Mouse (Mus musculus) neural tube, embryonic 12.5 days (tissue): ENCODE measurements around the gene Tanc1. TPM values are rescaled to one million over a fixed set of nuclear protein-coding genes. Genes with fewer than 3 reads are reported as not detected.

Experiments used
- ATAC-seq: fragments of 200-750 bp; cut with Nextera tagmentation; 2 replicates; pipeline ENCODE4 v1.8.0; 2017; ENCODE audit warnings: low read depth, mild to moderate bottlenecking, moderate TSS enrichment, moderate library complexity; ENCODE audit not compliant: low FRiP score
- H3K27ac ChIP-seq: fragments of 300-500 bp; sonication (generic); 2 replicates; pipeline ENCODE4 v1.5.1; 2016
- H3K27me3 ChIP-seq: fragments of 300-500 bp; sonication (generic); replicated peaks from 2 replicates; pipeline ENCODE4 v1.6.1; 2016; ENCODE audit warnings: mild to moderate bottlenecking
- H3K36me3 ChIP-seq: fragments of 300-500 bp; sonication (generic); 2 replicates; pipeline ENCODE4 v1.6.1; 2016; ENCODE audit warnings: mild to moderate bottlenecking
- H3K4me1 ChIP-seq: fragments of 300-500 bp; sonication (generic); 2 replicates; pipeline ENCODE4 v1.6.1; 2016
- H3K4me2 ChIP-seq: fragments of 300-500 bp; sonication (generic); replicated peaks from 2 replicates; pipeline ENCODE4 v1.6.1; 2016; ENCODE audit warnings: mild to moderate bottlenecking
- H3K4me3 ChIP-seq: fragments of 300-500 bp; sonication (generic); 2 replicates; pipeline ENCODE4 v1.5.1; 2016
- H3K9ac ChIP-seq: fragments of 300-500 bp; sonication (generic); 2 replicates; pipeline ENCODE4 v1.6.1; 2016; ENCODE audit warnings: mild to moderate bottlenecking
- H3K9me3 ChIP-seq: fragments of 300-500 bp; sonication (generic); 2 replicates; pipeline ENCODE4 v1.6.1; 2016; ENCODE audit warnings: mild to moderate bottlenecking
- WGBS: fragments of 180-500 bp; shearing (Covaris S2); methylation state at CpG from one replicate; pipeline ENCODE4 v1.1.7; 2016; 5-methylcytosine and 5-hydroxymethylcytosine counted together
- polyA plus RNA-seq: library from polyadenylated mRNA; unstranded; fragments of >200 nt; fragmentation: Nextera tagmentation; extraction: Ambion mirVana; gene quantifications from 2 replicates; pipeline ENCODE4 v1.2.1, GENCODE M21; 2016

Tanc1 gene
- polyA plus RNA-seq, 1 experiment from 2014 or later: 15.9 TPM

DNA sequence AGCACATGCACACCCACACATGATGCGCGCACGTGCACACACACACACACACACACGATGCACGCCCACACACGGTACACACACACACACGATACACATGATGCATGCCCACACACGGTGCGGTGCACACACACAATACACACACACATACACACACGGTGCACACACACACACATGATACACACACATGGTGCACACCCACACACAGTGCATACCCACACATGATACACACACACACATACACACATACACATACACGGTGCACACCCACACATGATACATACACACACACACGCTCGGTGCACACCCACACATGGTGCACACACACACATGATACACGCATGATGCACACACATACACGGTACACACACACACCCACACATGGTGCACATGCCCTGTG is 206.8 kb downstream of the Tanc1 start:
- H3K4me1 ChIP-seq: no peaks in the 10 kb centered on the region
- no peak overlapping the region for H3K9ac ChIP-seq
- H3K27me3 ChIP-seq: no peaks in the 10 kb centered on the region
- no peak overlapping the region for H3K4me3 ChIP-seq
- no peak overlapping the region for H3K27ac ChIP-seq
- no peak overlapping the region for H3K4me2 ChIP-seq
- no peak for ATAC-seq
- peaks cover 9% of the 10 kb centered on the region for H3K36me3 ChIP-seq
- H3K9me3 ChIP-seq: no peaks in the 10 kb centered on the region
- 97% methylated on average over 15 of the region's 15 CpGs for whole genome bisulfite sequencing

DNA sequence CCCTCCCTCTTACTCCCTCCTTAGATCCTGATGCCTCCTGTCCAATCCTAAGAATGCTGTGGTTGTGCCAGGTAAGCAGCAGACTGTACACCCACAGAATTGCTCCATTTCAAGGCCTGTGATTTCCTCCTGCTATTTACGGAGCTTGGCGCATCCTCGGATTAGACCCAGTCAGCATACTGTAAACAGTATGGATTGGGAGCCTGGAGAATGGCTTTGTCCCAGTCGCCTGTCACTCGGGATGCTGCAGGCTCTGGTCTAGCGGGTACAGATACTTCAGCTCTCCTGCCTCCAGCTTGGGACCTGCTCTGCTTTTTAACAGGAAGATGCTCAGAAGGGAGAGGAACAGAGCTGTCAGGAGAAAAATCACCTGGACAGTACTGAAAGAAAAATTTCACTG is 207.6 kb downstream of the Tanc1 start:
- Histone ChIP-seq H3K36me3 (peaks cover 9% of the 10 kb centered on the region; the same call in 1 of the 2 replicates), H3K27me3 (no peaks in the 10 kb centered on the region), H3K4me3 (no peak overlapping the region), H3K4me1 (no peaks in the 10 kb centered on the region), H3K27ac (no peak overlapping the region), H3K9me3 (no peaks in the 10 kb centered on the region), H3K9ac (no peak overlapping the region), H3K4me2 (no peak overlapping the region)
- 0 out of 2 replicates have a peak, but pooled peaks have one; percentile 21 for ATAC-seq
- WGBS: 88% methylated on average over 6 of the region's 6 CpGs

DNA sequence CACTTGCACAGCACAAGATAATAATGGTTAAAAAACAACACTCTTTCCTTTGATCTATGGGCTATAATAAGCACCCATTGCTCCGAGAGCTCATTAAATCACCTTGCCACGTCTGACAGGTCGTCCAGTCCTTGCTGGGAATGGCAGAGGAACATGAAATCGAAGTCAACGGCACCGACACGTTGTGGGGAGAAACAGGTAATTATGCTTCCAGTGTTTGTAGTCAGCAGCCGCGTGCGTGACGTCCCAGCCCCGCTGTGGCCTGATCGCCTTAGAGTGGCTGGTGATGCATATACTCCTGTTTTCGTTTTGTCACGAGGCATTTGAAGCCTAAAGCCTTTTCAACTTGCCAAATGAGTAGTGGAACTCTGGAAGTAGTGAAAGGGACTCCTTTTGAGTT is 208.2 kb downstream of the Tanc1 start:
- H3K36me3 ChIP-seq: peaks cover 9% of the 10 kb centered on the region; the same call in 1 of the 2 replicates
- no peak overlapping the region for H3K27ac ChIP-seq
- H3K9me3 ChIP-seq: no peaks in the 10 kb centered on the region
- no peak for ATAC-seq
- no peak overlapping the region for H3K4me3 ChIP-seq
- H3K4me2 ChIP-seq: no peak overlapping the region
- H3K9ac ChIP-seq: no peak overlapping the region
- 81% methylated on average over 15 of the region's 15 CpGs for WGBS
- H3K4me1 ChIP-seq: no peaks in the 10 kb centered on the region; the same call in 1 of the 2 replicates
- no peaks in the 10 kb centered on the region for H3K27me3 ChIP-seq

DNA sequence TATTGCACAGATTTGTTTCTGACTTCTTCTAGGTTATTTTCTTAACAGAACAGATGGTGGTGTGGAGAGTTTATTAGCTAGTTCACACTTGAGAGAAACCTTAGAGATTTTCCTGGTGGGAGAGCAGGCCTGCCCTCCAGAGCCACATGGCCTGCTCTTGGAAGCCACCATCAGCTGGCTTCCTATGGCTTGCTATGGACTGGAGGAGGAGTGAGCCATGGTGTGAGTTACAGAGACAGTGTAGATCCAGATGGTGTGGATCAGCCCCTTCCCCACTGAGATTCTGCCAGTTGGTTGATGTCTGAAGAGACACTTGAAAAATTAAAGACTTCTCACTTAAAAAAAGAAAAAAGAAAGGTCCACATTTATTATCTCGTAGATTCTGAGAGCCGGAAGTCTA is 209.2 kb downstream of the Tanc1 start:
- Histone ChIP-seq H3K4me3 (no peak overlapping the region), H3K9me3 (no peaks in the 10 kb centered on the region), H3K4me2 (no peak overlapping the region), H3K4me1 (no peaks in the 10 kb centered on the region; the same call in 1 of the 2 replicates), H3K9ac (no peak overlapping the region), H3K27ac (no peak overlapping the region), H3K27me3 (no peaks in the 10 kb centered on the region), H3K36me3 (peaks cover 9% of the 10 kb centered on the region; the same call in 1 of the 2 replicates)
- 89% methylated on average over 2 of the region's 2 CpGs for WGBS
- ATAC-seq: no peak

DNA sequence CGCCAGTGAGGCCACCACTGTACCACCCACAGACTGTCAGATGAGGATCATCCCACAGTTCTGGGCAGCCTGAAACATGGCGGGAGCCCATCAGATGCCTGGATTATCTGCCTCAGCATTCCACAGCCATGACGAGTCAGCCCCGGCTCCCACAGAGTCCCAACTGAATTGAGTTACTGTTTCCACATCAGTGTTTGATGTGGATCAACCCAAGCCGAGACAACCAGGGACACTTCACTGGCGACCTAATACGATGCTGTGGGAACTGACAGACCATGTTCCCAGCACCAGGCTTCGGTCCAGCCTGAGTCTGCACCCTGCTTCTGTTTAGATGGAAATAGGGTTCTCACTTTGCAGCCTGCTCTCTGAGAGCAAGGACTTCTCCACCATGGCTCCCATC is 212.4 kb downstream of the Tanc1 start:
- Histone ChIP-seq H3K27me3 (no peaks in the 10 kb centered on the region), H3K4me3 (no peak overlapping the region), H3K9ac (no peak overlapping the region), H3K4me1 (peaks cover 12% of the 10 kb centered on the region), H3K36me3 (peaks cover 2% of the 10 kb centered on the region; the same call in 1 of the 2 replicates), H3K9me3 (no peaks in the 10 kb centered on the region), H3K4me2 (no peak overlapping the region), H3K27ac (no peak overlapping the region)
- ATAC-seq: no peak
- 83% methylated on average over 8 of the region's 8 CpGs for WGBS

DNA sequence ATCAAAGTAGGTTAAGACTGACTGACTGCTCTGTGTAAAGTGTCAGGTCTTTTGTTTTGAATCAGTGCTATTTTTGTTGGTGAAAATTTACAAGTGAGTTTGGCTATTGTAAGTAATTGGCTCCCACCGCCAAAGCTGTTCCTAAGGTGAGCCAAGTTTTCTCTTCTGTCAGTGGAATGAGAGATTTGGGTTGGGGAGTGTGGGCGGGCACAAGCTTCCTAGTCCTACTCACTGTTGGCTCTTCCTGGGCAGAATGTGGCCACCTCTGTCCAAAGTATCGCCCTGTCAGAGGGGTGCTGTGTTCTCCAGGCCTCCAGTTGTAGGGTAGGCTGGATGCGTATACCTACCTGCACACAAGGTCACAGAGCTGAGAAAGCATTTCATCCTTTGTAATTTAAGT is 213.5 kb downstream of the Tanc1 start:
- no peak for ATAC-seq
- H3K36me3 ChIP-seq: no peaks in the 10 kb centered on the region
- WGBS: 73% methylated on average over 4 of the region's 4 CpGs
- no peak overlapping the region for H3K9ac ChIP-seq
- no peak overlapping the region for H3K4me2 ChIP-seq
- peaks cover 23% of the 10 kb centered on the region for H3K4me1 ChIP-seq
- no peaks in the 10 kb centered on the region for H3K9me3 ChIP-seq
- no peak overlapping the region for H3K4me3 ChIP-seq
- H3K27ac ChIP-seq: no peak overlapping the region
- no peaks in the 10 kb centered on the region for H3K27me3 ChIP-seq

DNA sequence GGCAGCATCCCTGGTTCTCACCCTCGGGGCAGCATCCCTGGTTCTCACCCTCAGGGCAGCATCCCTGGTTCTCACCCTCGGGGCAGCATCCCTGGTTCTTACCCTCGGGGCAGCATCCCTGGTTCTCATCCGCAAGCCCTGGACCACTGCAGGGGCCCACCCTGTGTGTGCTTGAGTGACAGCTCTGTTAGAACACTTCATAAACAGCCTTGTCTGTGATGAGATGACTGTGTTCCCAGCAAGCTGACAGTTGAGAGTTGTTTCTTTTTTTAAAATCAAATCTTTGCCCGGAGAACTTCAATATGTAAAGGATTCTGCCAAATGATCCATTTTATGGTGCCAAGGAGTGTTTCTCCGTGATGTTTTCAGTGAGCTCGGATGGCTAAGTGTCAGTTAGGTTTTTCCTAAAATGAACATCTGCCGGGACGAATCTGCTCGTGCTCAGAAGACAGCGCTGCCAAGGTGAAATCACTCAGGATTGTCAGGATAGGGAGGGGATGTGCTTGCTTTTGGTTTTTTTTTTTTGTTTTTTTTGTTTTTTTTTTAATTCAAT is 216.3 kb downstream of the Tanc1 start:
- Histone ChIP-seq H3K27ac (no peak overlapping the region), H3K4me3 (no peak overlapping the region), H3K4me2 (no peak overlapping the region), H3K9ac (no peak overlapping the region), H3K4me1 (peaks cover 30% of the 10 kb centered on the region), H3K9me3 (no peaks in the 10 kb centered on the region), H3K27me3 (no peaks in the 10 kb centered on the region), H3K36me3 (no peaks in the 10 kb centered on the region)
- ATAC-seq: no peak
- WGBS: 65% methylated on average over 11 of the region's 11 CpGs

DNA sequence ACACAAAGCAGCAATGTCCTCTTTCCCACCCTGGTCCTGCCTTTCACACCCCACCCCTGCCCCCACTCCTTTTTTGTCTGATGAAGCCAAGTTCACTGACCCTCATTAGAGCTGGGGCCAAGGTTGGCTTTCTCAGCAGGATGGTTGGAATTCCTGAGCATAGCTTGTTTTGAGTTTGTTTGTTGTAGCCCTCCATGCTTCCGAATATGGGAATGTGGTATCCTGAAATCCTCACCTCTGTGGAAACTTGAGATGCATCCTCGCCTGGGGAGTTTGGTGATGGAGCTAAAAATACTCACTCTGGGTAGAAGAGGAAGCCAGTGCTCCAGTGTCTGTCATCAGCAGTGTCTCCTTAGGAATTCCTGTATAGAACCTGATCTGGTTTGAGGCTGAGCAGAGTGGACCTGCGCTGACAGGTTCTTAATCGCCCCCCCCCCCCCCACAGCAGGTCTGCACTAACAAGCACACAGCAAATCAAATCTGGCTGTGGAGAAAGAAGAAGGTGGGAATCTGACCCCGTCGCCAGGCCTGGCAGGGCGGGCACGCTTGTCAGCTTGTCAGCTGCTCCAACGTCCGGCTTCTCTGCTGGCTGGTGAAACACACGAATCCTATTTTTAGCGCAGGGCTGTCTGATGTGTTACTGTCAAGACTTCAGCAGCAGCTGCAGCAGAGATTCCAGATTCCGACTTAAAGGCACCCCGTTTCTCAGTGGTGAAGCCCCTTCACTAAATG is 217.1 kb downstream of the Tanc1 start:
- Histone ChIP-seq H3K27ac (no peak overlapping the region), H3K36me3 (no peaks in the 10 kb centered on the region), H3K4me2 (no peak overlapping the region), H3K4me3 (no peak overlapping the region), H3K9me3 (no peaks in the 10 kb centered on the region), H3K27me3 (no peaks in the 10 kb centered on the region), H3K9ac (no peak overlapping the region), H3K4me1 (peaks cover 30% of the 10 kb centered on the region)
- ATAC-seq: peak; percentile 15
- 33% methylated on average over 14 of the region's 14 CpGs for WGBS

DNA sequence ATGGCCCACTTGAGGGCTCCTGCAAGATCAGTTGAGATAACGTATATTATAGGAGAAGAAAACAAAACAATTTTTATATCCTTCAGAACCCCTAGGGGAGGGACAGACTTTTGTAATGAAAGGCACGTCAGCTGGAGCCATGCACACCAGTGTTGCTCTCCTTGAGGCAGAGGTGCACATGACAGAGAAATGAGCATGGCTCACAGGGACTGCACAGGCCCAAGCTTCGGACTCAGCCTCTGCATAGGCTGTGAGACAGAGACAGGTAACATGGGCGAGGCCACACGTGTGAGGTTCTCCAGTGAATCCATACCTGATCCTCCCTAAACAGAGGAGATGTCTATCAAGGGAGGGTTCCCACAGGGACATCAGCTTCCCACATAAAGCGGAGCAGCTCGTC is 217.9 kb downstream of the Tanc1 start:
- H3K4me1 ChIP-seq: peaks cover 30% of the 10 kb centered on the region
- H3K36me3 ChIP-seq: peaks cover 3% of the 10 kb centered on the region; the same call in 1 of the 2 replicates
- no peaks in the 10 kb centered on the region for H3K27me3 ChIP-seq
- H3K9ac ChIP-seq: no peak overlapping the region
- H3K9me3 ChIP-seq: no peaks in the 10 kb centered on the region
- H3K27ac ChIP-seq: no peak overlapping the region
- peak; percentile 42; the same call in 1 of the 2 replicates for ATAC-seq
- no peak overlapping the region for H3K4me3 ChIP-seq
- no peak overlapping the region for H3K4me2 ChIP-seq
- 81% methylated on average over 7 of the region's 7 CpGs for WGBS

DNA sequence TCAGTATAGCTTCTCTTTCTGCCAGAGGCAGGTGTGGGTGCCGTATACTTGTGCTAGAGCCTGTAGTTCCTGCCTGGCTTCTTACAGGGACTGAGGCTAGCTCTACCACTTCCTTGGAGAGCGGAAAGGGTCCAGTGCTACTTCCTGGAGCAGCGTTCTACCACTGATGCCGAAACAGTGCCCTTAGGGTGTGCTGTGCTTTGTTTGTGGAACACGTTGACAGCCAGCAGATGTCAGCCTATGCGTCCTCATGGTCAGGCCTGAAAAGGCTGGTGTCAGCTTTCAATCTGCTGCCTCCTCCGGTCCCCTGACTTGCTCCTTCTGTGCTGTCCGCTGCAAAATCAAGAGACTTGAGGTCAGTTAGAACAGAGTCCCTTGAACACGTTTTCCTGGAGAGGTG is 218.3 kb downstream of the Tanc1 start:
- peaks cover 7% of the 10 kb centered on the region for H3K36me3 ChIP-seq
- H3K27me3 ChIP-seq: no peaks in the 10 kb centered on the region
- no peak overlapping the region for H3K9ac ChIP-seq
- 29% methylated on average over 9 of the region's 9 CpGs for WGBS
- H3K4me3 ChIP-seq: no peak overlapping the region
- peak; percentile 42; the same call in 1 of the 2 replicates for ATAC-seq
- peaks cover 30% of the 10 kb centered on the region for H3K4me1 ChIP-seq
- no peaks in the 10 kb centered on the region for H3K9me3 ChIP-seq
- H3K4me2 ChIP-seq: no peak overlapping the region
- H3K27ac ChIP-seq: no peak overlapping the region

DNA sequence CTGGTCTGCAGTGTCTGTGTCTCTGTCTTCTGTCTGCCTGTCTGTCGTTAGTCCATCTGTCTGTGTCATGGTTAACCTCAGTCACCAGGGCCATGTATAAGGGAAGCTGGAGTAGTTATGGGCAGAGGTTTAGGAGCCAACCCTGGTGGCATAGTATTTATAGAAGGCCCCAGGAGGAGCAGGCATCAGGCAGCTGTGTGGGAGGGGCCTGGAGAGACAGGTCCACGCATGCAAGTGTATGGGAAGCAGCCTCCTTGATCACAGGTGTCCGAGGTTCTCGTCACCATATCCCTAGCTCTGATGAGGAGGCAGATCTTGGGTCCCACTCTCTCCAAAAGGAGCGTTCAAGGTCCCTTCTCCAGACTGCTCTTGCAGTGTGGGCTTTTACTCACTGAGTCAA is 219.1 kb downstream of the Tanc1 start:
- Histone ChIP-seq H3K4me1 (peaks cover 30% of the 10 kb centered on the region), H3K4me2 (no peak overlapping the region), H3K27me3 (no peaks in the 10 kb centered on the region), H3K36me3 (peaks cover 13% of the 10 kb centered on the region), H3K4me3 (no peak overlapping the region), H3K9ac (no peak overlapping the region), H3K27ac (no peak overlapping the region), H3K9me3 (no peaks in the 10 kb centered on the region)
- 82% methylated on average over 5 of the region's 5 CpGs for WGBS
- no peak for ATAC-seq

DNA sequence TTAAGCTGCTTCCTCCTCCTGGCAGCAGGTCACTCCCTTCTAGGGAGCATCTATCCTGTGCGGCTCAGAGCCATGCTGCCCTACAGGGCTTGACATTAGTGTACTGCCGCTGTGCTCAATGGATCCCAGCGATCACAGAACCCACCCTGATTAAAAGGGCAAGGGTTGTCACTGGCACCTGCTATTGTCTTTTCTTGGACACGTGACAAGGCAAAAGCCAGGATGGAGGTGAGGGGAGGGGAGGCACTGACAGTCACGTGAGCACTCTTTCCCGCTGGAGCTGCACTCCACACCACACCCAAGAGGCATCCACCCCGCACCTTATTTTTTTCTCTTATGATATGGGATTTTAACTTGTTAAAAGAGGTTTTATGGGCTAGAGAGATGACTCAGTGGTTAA is 220.0 kb downstream of the Tanc1 start:
- 83% methylated on average over 7 of the region's 7 CpGs for WGBS
- Histone ChIP-seq H3K27ac (no peak overlapping the region), H3K4me3 (no peak overlapping the region), H3K9me3 (no peaks in the 10 kb centered on the region), H3K9ac (no peak overlapping the region), H3K27me3 (no peaks in the 10 kb centered on the region), H3K36me3 (peaks cover 13% of the 10 kb centered on the region), H3K4me2 (no peak overlapping the region), H3K4me1 (peaks cover 30% of the 10 kb centered on the region)
- no peak for ATAC-seq

DNA sequence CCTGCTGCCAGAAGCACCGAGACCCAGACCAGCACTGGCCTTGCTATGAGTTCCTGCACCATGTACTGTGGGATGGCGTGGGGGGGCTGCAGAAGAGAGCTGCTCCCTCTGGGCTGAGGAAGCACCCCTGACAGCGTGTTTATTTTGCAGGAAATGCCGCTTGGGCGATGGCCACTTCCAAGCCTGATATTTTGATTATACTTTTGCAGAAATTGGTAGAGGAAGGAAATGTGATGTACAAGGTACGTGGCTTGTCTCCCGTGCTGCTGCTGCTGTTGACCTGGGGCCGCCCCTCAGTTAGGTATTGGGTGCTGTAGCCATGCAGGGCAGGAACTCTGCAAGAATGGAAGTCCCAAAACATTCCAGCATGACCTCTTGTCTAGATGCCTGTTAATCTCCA is 227.0 kb downstream of the Tanc1 start:
- 89% methylated on average over 8 of the region's 8 CpGs for WGBS
- ATAC-seq: no peak

More for the DNA sequence above, 227.0 kb downstream of the Tanc1 start:
- no peaks in the 10 kb centered on the region for H3K9me3 ChIP-seq
- no peak overlapping the region for H3K9ac ChIP-seq
- H3K4me1 ChIP-seq: 0 out of 2 replicates have a peak, but pooled peaks cover 4% of the 10 kb centered on the region
- H3K27me3 ChIP-seq: no peaks in the 10 kb centered on the region
- H3K36me3 ChIP-seq: peaks cover 31% of the 10 kb centered on the region
- H3K4me2 ChIP-seq: no peak overlapping the region
- H3K4me3 ChIP-seq: no peak overlapping the region
- H3K27ac ChIP-seq: no peak overlapping the region
